Mouse (Mus musculus) intestine, postnatal 0 days (tissue): ENCODE results near the gene Cdyl2. TPM values are rescaled to one million over a fixed set of nuclear protein-coding genes. Genes with fewer than 3 reads are reported as not detected.

ENCODE experiments used
- ATAC-seq: fragments of 200-750 bp; cut with Nextera tagmentation; 2 replicates; pipeline ENCODE4 v1.8.0; 2017; ENCODE audit warnings: mild to moderate bottlenecking, moderate TSS enrichment, moderate library complexity
- H3K27ac ChIP-seq: fragments of 300-500 bp; sonication (generic); 2 replicates; pipeline ENCODE4 v1.5.1; 2014; ENCODE audit warnings: mild to moderate bottlenecking, low read depth, low read length, moderate library complexity
- H3K27me3 ChIP-seq: fragments of 300-500 bp; sonication (generic); replicated peaks from 2 replicates; pipeline ENCODE4 v1.6.1; 2014; ENCODE audit warnings: low read length, mixed read lengths; ENCODE audit not compliant: control insufficient read depth, insufficient read depth
- H3K36me3 ChIP-seq: fragments of 300-500 bp; sonication (generic); 2 replicates; pipeline ENCODE4 v1.6.1; 2014; ENCODE audit warnings: mild to moderate bottlenecking, moderate library complexity; ENCODE audit not compliant: control insufficient read depth, insufficient read depth
- H3K4me1 ChIP-seq: fragments of 300-500 bp; sonication (generic); replicated peaks from 2 replicates; pipeline ENCODE4 v1.6.1; 2014; ENCODE audit warnings: antibody characterized with exemption, low read length, mixed read lengths; ENCODE audit not compliant: control insufficient read depth, insufficient read depth
- H3K4me2 ChIP-seq: fragments of 300-500 bp; sonication (generic); replicated peaks from 2 replicates; pipeline ENCODE4 v1.6.1; 2014; ENCODE audit warnings: low read depth, mild to moderate bottlenecking, moderate library complexity
- H3K4me3 ChIP-seq: fragments of 300-500 bp; sonication (generic); 2 replicates; pipeline ENCODE4 v1.5.1; 2014; ENCODE audit warnings: low read depth, low read length
- H3K9ac ChIP-seq: fragments of 300-500 bp; sonication (generic); 2 replicates; pipeline ENCODE4 v1.6.1; 2014; ENCODE audit warnings: mild to moderate bottlenecking, low read depth, low read length
- H3K9me3 ChIP-seq: fragments of 300-500 bp; sonication (generic); 2 replicates; pipeline ENCODE4 v1.6.1; 2016; ENCODE audit warnings: mixed run types; ENCODE audit not compliant: control insufficient read depth
- CTCF ChIP-seq: sonication (generic); IDR thresholded peaks from 2 replicates; pipeline ENCODE4 v1.5.1; 2016; ENCODE audit warnings: low read depth, mild to moderate bottlenecking, control low read depth, antibody characterized with exemption, moderate library complexity
- WGBS: fragments of 180-500 bp; shearing (Covaris S2); extraction: QIAGEN DNeasy Blood & Tissue Kit; methylation state at CpG from one replicate; pipeline ENCODE4 v1.1.7; 2014; 5-methylcytosine and 5-hydroxymethylcytosine counted together
- polyA plus RNA-seq: library from polyadenylated mRNA; unstranded; fragments of >200 nt; fragmentation: Nextera tagmentation; extraction: Ambion mirVana; gene quantifications from 2 replicates; pipeline ENCODE4 v1.2.1, GENCODE M21; 2015

Gene Cdyl2
- polyA plus RNA-seq, 1 experiment from 2014 or later = 2.8 TPM

GRCm38 (mm10) chr8:116536786-116537185, 196.0 kb downstream of the Cdyl2 start:
- ATAC-seq = no peak
- H3K36me3 ChIP-seq = no peaks in the 10 kb centered on the region
- 77% methylated on average over 5 of the region's 5 CpGs for WGBS

GRCm38 (mm10) chr8:116533081-116533480, 199.7 kb downstream of the Cdyl2 start:
- Histone ChIP-seq H3K4me2 (no peak overlapping the region), H3K4me3 (no peak overlapping the region), H3K27ac (no peak overlapping the region), H3K27me3 (no peaks in the 10 kb centered on the region), H3K36me3 (no peaks in the 10 kb centered on the region), H3K4me1 (no peaks in the 10 kb centered on the region), H3K9ac (no peak overlapping the region), H3K9me3 (no peaks in the 10 kb centered on the region)
- ATAC-seq = no peak
- 70% methylated on average over 6 of the region's 6 CpGs for whole genome bisulfite sequencing
- TF ChIP-seq CTCF = peak; percentile 41

More at GRCm38 (mm10) chr8:116536786-116537185, 196.0 kb downstream of the Cdyl2 start:
- no peak overlapping the region for H3K4me2 ChIP-seq
- H3K4me1 ChIP-seq = no peaks in the 10 kb centered on the region
- TF ChIP-seq CTCF = no peak
- no peak overlapping the region for H3K9ac ChIP-seq
- H3K27me3 ChIP-seq = no peaks in the 10 kb centered on the region
- no peak overlapping the region for H3K4me3 ChIP-seq
- H3K9me3 ChIP-seq = no peaks in the 10 kb centered on the region
- no peak overlapping the region for H3K27ac ChIP-seq

GRCm38 (mm10) chr8:116528736-116529135, 204.1 kb downstream of the Cdyl2 start:
- H3K4me3 ChIP-seq = no peak overlapping the region
- H3K27ac ChIP-seq = no peak overlapping the region
- H3K9me3 ChIP-seq = no peaks in the 10 kb centered on the region
- no peaks in the 10 kb centered on the region for H3K4me1 ChIP-seq
- no peaks in the 10 kb centered on the region for H3K36me3 ChIP-seq
- WGBS = 75% methylated on average over 7 of the region's 7 CpGs
- no peak overlapping the region for H3K4me2 ChIP-seq
- no peak overlapping the region for H3K9ac ChIP-seq
- ATAC-seq = no peak
- TF ChIP-seq CTCF = no peak
- no peaks in the 10 kb centered on the region for H3K27me3 ChIP-seq

- no peak overlapping the region for H3K4me2 ChIP-seq
- ATAC-seq = no peak
- H3K4me1 ChIP-seq = no peaks in the 10 kb centered on the region
- no peak overlapping the region for H3K27ac ChIP-seq
- no peaks in the 10 kb centered on the region for H3K9me3 ChIP-seq
- no peak overlapping the region for H3K4me3 ChIP-seq
- no peak overlapping the region for H3K9ac ChIP-seq
- no peaks in the 10 kb centered on the region for H3K36me3 ChIP-seq
- TF ChIP-seq CTCF = no peak
- WGBS = 93% methylated on average over 7 of the region's 7 CpGs
- no peaks in the 10 kb centered on the region for H3K27me3 ChIP-seq
These were observed 207.9 kb downstream of the Cdyl2 start for GRCm38 (mm10) chr8:116524915-116525314.

Other genes starting within 250 kb of the Cdyl2 start
- gene Dynlrb2, start 228.0 kb downstream of the Cdyl2 start, polyA plus RNA-seq = not detected in 2 replicates
- gene Cmc2, start 188.5 kb upstream of the Cdyl2 start, polyA plus RNA-seq = 50.7 and 58.0 TPM in 2 replicates
- 4.7 and 5.7 TPM in 2 replicates for gene Cenpn, start 188.7 kb upstream of the Cdyl2 start, polyA plus RNA-seq
- gene Atmin, start 210.4 kb upstream of the Cdyl2 start, polyA plus RNA-seq = 5.5 and 6.2 TPM in 2 replicates
- 0.34 and 0.46 TPM in 2 replicates for gene 1700030J22Rik, start 246.0 kb upstream of the Cdyl2 start, polyA plus RNA-seq